Mouse (Mus musculus) C2C12 (cell line): ENCODE results near the gene Klc3.

ENCODE experiments used
- CTCF ChIP-seq: IDR thresholded peaks from one replicate; pipeline ENCODE4 v1.5.1; 2011; ENCODE audit not compliant: control insufficient read depth, insufficient read depth, insufficient read length
- MAX ChIP-seq: IDR thresholded peaks from one replicate; pipeline ENCODE4 v1.6.1; 2011; ENCODE audit warnings: mild to moderate bottlenecking, control low read depth
- MYOG ChIP-seq: IDR thresholded peaks from one replicate; pipeline ENCODE4 v1.6.1; 2011; ENCODE audit not compliant: control insufficient read depth, insufficient read length; ENCODE audit errors: extremely low read depth

DNA sequence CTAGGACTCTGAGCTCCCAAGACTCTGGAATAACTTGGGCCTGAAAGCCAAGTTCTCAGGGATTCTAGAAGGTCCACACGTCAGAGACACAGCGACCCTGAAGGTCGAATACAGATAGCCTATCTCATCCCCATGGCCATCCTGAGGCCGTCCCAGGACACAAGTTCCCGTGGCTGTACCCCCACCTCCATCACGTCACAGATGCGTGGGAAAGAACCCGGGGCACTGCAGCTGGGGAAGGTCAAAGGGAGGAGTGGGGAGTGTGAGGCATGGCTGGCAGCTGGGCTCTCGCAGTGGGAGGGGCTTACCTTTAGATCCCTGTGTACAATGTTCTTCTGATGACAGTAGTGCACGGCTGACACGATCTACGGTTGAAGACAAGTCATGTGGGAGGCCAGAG, 40.9 kb upstream of the Klc3 start:
- TF ChIP-seq CTCF: no peak
- no peak for TF ChIP-seq MYOG
- TF ChIP-seq MAX: no peak
